Mouse (Mus musculus): ENCODE measurements around the gene Smc3.

- TF ChIP-seq CTCF (IDR thresholded peaks at IDR 0.05; ENCODE audit: borderline replicate concordance, insufficient read depth, low read depth, low read length) (no peak), POLR2A (IDR thresholded peaks at IDR 0.05; ENCODE audit: borderline replicate concordance, insufficient read depth, low read length) (no peak)
Measured at GRCm38 (mm10) chr19:53554402-53554801, 45.8 kb upstream of the Smc3 start.

Data from cerebellum, adult 2 months (tissue).